ENCODE assay signal across 17 mouse cellular contexts in the genomic region with DNA sequence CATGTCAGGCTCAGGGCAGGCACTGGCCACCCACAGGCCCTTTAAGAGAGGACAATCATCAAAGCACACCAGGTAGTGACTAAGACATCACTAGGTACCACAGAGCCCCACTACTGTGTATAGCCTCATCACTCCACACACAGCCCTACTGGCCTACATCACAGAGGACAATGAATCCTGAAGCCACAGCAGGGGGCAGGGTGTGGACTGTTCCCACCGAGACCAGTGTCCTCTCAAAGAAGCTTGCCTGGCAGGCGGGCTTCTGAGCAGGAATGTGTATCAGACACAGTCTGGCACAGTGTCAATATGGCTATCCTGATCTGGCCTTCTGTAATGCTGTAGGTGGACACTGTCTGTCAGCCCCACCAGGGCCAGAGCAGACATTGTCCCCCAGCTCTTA. TPM values are rescaled to one million over a fixed set of nuclear protein-coding genes. Genes with fewer than 3 reads are reported as not detected.
DNase-seq lines count a peak whose midpoint lies in the region; ATAC-seq lines count a peak whose summit lies in the region.
"Had no signal": no experiment of that assay in that cellular context is flagged by ENCODE, and none has a peak within 500 bp of the region (broad histone marks: within the 10 kb centered on the region; RNA-seq: fewer than 3 reads in every experiment).

No protein-coding gene starts in this region.

- H3K9ac ChIP-seq in heart, embryonic 14.5 days (ENCODE audit: low read length) = peak overlapping the region; percentile 36; the same call in 1 of the 2 replicates
- no peak overlapping the region for H3K9ac ChIP-seq in midbrain, embryonic 13.5 days (replicated peaks)
- H3K9ac ChIP-seq in midbrain, embryonic 15.5 days = no peak overlapping the region
- H3K9ac ChIP-seq in limb, embryonic 13.5 days = peak overlapping the region; percentile 21; the same call in 1 of the 2 replicates
- H3K9ac ChIP-seq: forebrain, embryonic 12.5 days; stomach, embryonic 15.5 days had no signal

- peak overlapping the region; percentile 19; the same call in 1 of the 2 replicates for H3K4me2 ChIP-seq in heart, embryonic 14.5 days (ENCODE audit: low read length)
- H3K4me2 ChIP-seq in midbrain, embryonic 13.5 days (replicated peaks) = no peak overlapping the region
- H3K4me2 ChIP-seq in midbrain, embryonic 15.5 days = no peak overlapping the region
- H3K4me2 ChIP-seq in limb, embryonic 13.5 days (replicated peaks) = no peak overlapping the region
- H3K4me2 ChIP-seq: embryonic facial prominence, embryonic 13.5 days; forebrain, embryonic 12.5 days; stomach, embryonic 15.5 days had no signal

- 22% methylated on average over 2 of the region's 2 CpGs for WGBS in heart, embryonic 14.5 days
- WGBS in midbrain, embryonic 13.5 days = 59% methylated on average over 2 of the region's 2 CpGs
- 61% methylated on average over 2 of the region's 2 CpGs for WGBS in midbrain, embryonic 15.5 days
- WGBS in limb, embryonic 13.5 days = 73% methylated on average over 2 of the region's 2 CpGs

- peak overlapping the region; percentile 47 to 74; a peak in 3 of 4 replicates for H3K27ac ChIP-seq in heart, embryonic 14.5 days (replicated peaks in 1 of 2; ENCODE audit: control insufficient read depth in 1 of 2, insufficient read depth in 1 of 2, low read depth in 2 of 2, low read length in 2 of 2)
- no peak overlapping the region for H3K27ac ChIP-seq in midbrain, embryonic 13.5 days
- H3K27ac ChIP-seq in midbrain, embryonic 15.5 days = no peak overlapping the region
- no peak overlapping the region for H3K27ac ChIP-seq in limb, embryonic 13.5 days
- H3K27ac ChIP-seq: embryonic facial prominence, embryonic 13.5 days; forebrain, embryonic 12.5 days; kidney, postnatal 0 days; stomach, embryonic 15.5 days had no signal

- no peaks in the 10 kb centered on the region for H3K36me3 ChIP-seq in heart, embryonic 14.5 days (ENCODE audit: control insufficient read depth, insufficient read depth, low read length)
- peaks cover 4% of the 10 kb centered on the region; the same call in 1 of the 2 replicates for H3K36me3 ChIP-seq in midbrain, embryonic 13.5 days
- no peaks in the 10 kb centered on the region for H3K36me3 ChIP-seq in midbrain, embryonic 15.5 days (replicated peaks)
- peaks cover 20% of the 10 kb centered on the region for H3K36me3 ChIP-seq in limb, embryonic 13.5 days
- H3K36me3 ChIP-seq: forebrain, embryonic 12.5 days had no signal

- no peak overlapping the region for H3K4me3 ChIP-seq in heart, embryonic 14.5 days (ENCODE audit: control insufficient read depth in 1 of 2, insufficient read depth in 1 of 2, low read depth in 1 of 2, low read length in 2 of 2)
- no peak overlapping the region for H3K4me3 ChIP-seq in midbrain, embryonic 13.5 days (replicated peaks)
- no peak overlapping the region for H3K4me3 ChIP-seq in midbrain, embryonic 15.5 days
- H3K4me3 ChIP-seq in limb, embryonic 13.5 days = no peak overlapping the region
- H3K4me3 ChIP-seq: embryonic facial prominence, embryonic 13.5 days; forebrain, embryonic 12.5 days; stomach, embryonic 15.5 days had no signal

- H3K4me1 ChIP-seq in heart, embryonic 14.5 days (ENCODE audit: control insufficient read depth in 2 of 2, insufficient read depth in 2 of 2, low read length in 2 of 2) = peaks cover 39 to 42% of the 10 kb centered on the region in 2 experiments
- H3K4me1 ChIP-seq in midbrain, embryonic 13.5 days (replicated peaks) = peaks cover 14% of the 10 kb centered on the region
- peaks cover 8% of the 10 kb centered on the region; the same call in 1 of the 2 replicates for H3K4me1 ChIP-seq in midbrain, embryonic 15.5 days
- H3K4me1 ChIP-seq in limb, embryonic 13.5 days = peaks cover 31% of the 10 kb centered on the region

- DNase-seq in heart, adult 9 months (ENCODE audit: low spot score in 2 of 2) = no peak
- no peak for DNase-seq in spleen, postnatal 4 days (ENCODE audit: low spot score in 2 of 2)
- no peak for DNase-seq in adrenal gland, postnatal 36 days
- DNase-seq: cerebellum, postnatal 14 days; gastrocnemius, postnatal 14 days; lung, postnatal 4 days; thymus, postnatal 4 days had no signal

- H3K27me3 ChIP-seq in heart, embryonic 14.5 days (ENCODE audit: control insufficient read depth, insufficient read depth, low read length) = no peaks in the 10 kb centered on the region
- no peaks in the 10 kb centered on the region for H3K27me3 ChIP-seq in midbrain, embryonic 13.5 days
- no peaks in the 10 kb centered on the region for H3K27me3 ChIP-seq in midbrain, embryonic 15.5 days (replicated peaks)
- no peaks in the 10 kb centered on the region for H3K27me3 ChIP-seq in limb, embryonic 13.5 days
- H3K27me3 ChIP-seq: embryonic facial prominence, embryonic 13.5 days; forebrain, embryonic 12.5 days; stomach, embryonic 15.5 days had no signal

- H3K9me3 ChIP-seq in heart, embryonic 14.5 days (ENCODE audit: control insufficient read depth, low read length) = no peaks in the 10 kb centered on the region
- no peaks in the 10 kb centered on the region for H3K9me3 ChIP-seq in midbrain, embryonic 13.5 days
- H3K9me3 ChIP-seq in midbrain, embryonic 15.5 days = no peaks in the 10 kb centered on the region
- H3K9me3 ChIP-seq in limb, embryonic 13.5 days = no peaks in the 10 kb centered on the region
- H3K9me3 ChIP-seq: embryonic facial prominence, embryonic 13.5 days; forebrain, embryonic 12.5 days; stomach, embryonic 15.5 days had no signal

- no peak for ATAC-seq in heart, embryonic 14.5 days (ENCODE audit: insufficient number of reproducible peaks, insufficient read depth, low FRiP score, low read depth)
- 0 out of 2 replicates have a peak, but pooled peaks have one; percentile 47 for ATAC-seq in midbrain, embryonic 13.5 days
- ATAC-seq in midbrain, embryonic 15.5 days (replicated peaks) = no peak
- ATAC-seq in limb, embryonic 13.5 days (ENCODE audit: low FRiP score, low read depth) = no peak
- ATAC-seq: CD4-positive, CD25-positive, alpha-beta regulatory T cell, adult 4 months had no signal

RNA-seq across cellular contexts. Expression of gene Klhl26, which starts 6.8 kb away (rescaled TPM):
- 9.6 and 9.8 TPM in 2 replicates for polyA plus RNA-seq in heart, embryonic 14.5 days (2014; fragmentation: Nextera tagmentation; extraction: Ambion mirVana)
- 19.3 and 22.2 TPM in 2 replicates for polyA plus RNA-seq in midbrain, embryonic 13.5 days (2015; fragmentation: Nextera tagmentation; extraction: Ambion mirVana)
- 31.0 and 31.4 TPM in 2 replicates for polyA plus RNA-seq in midbrain, embryonic 15.5 days (2015; fragmentation: Nextera tagmentation; extraction: Ambion mirVana)
- 29.0 and 30.3 TPM in 2 replicates for polyA plus RNA-seq in limb, embryonic 13.5 days (2015; fragmentation: Nextera tagmentation; extraction: Ambion mirVana)
- total RNA-seq in adrenal gland, postnatal 36 days (2021) = 10 to 100 TPM; 23.6 to 24.4 TPM

RNA-seq across cellular contexts. Expression of gene Tmem59l, which starts 17.2 kb away (rescaled TPM):
- polyA plus RNA-seq in heart, embryonic 14.5 days (2014; fragmentation: Nextera tagmentation; extraction: Ambion mirVana) = 0.31 TPM in 1 of 2 replicates, not detected in the other
- polyA plus RNA-seq in midbrain, embryonic 13.5 days (2015; fragmentation: Nextera tagmentation; extraction: Ambion mirVana) = 60.6 and 61.5 TPM in 2 replicates
- 123 and 141 TPM in 2 replicates for polyA plus RNA-seq in midbrain, embryonic 15.5 days (2015; fragmentation: Nextera tagmentation; extraction: Ambion mirVana)
- 24.2 and 26.6 TPM in 2 replicates for polyA plus RNA-seq in limb, embryonic 13.5 days (2015; fragmentation: Nextera tagmentation; extraction: Ambion mirVana)
- 10 to 100 TPM in 1 of 2 experiments, 1 to 10 TPM in 1; 9.5 to 11.3 TPM for total RNA-seq in adrenal gland, postnatal 36 days (2021)
- total RNA-seq: gastrocnemius, postnatal 14 days had no signal
- polyA plus RNA-seq: CD4-positive, CD25-positive, alpha-beta regulatory T cell, adult 4 months had no signal

RNA-seq across cellular contexts. Expression of gene Crlf1, which starts 23.0 kb away (rescaled TPM):
- 0.42 and 2.0 TPM in 2 replicates for polyA plus RNA-seq in heart, embryonic 14.5 days (2014; fragmentation: Nextera tagmentation; extraction: Ambion mirVana)
- 0.97 and 1.1 TPM in 2 replicates for polyA plus RNA-seq in midbrain, embryonic 13.5 days (2015; fragmentation: Nextera tagmentation; extraction: Ambion mirVana)
- 2.4 and 2.9 TPM in 2 replicates for polyA plus RNA-seq in midbrain, embryonic 15.5 days (2015; fragmentation: Nextera tagmentation; extraction: Ambion mirVana)
- 83.3 and 85.0 TPM in 2 replicates for polyA plus RNA-seq in limb, embryonic 13.5 days (2015; fragmentation: Nextera tagmentation; extraction: Ambion mirVana)
- under 1 TPM; 0.23 to 0.95 TPM for total RNA-seq in adrenal gland, postnatal 36 days (2021)
- total RNA-seq: hematopoietic stem cell, adult 5-6 weeks had no signal
- polyA plus RNA-seq: CD4-positive, CD25-positive, alpha-beta regulatory T cell, adult 4 months had no signal

RNA-seq across cellular contexts. Expression of gene Crtc1, which starts 30.6 kb away (rescaled TPM):
- polyA plus RNA-seq in heart, embryonic 14.5 days (2014; fragmentation: Nextera tagmentation; extraction: Ambion mirVana) = 12.2 and 14.1 TPM in 2 replicates
- 33.9 and 36.1 TPM in 2 replicates for polyA plus RNA-seq in midbrain, embryonic 13.5 days (2015; fragmentation: Nextera tagmentation; extraction: Ambion mirVana)
- 57.2 and 58.7 TPM in 2 replicates for polyA plus RNA-seq in midbrain, embryonic 15.5 days (2015; fragmentation: Nextera tagmentation; extraction: Ambion mirVana)
- polyA plus RNA-seq in limb, embryonic 13.5 days (2015; fragmentation: Nextera tagmentation; extraction: Ambion mirVana) = 26.7 and 29.9 TPM in 2 replicates
- total RNA-seq in adrenal gland, postnatal 36 days (2021) = 10 to 100 TPM; 21.8 to 25.7 TPM

RNA-seq across cellular contexts. Expression of gene Rex1bd, which starts 36.6 kb away (rescaled TPM):
- polyA plus RNA-seq in heart, embryonic 14.5 days (2014; fragmentation: Nextera tagmentation; extraction: Ambion mirVana) = 129 and 138 TPM in 2 replicates
- polyA plus RNA-seq in midbrain, embryonic 13.5 days (2015; fragmentation: Nextera tagmentation; extraction: Ambion mirVana) = 152 and 155 TPM in 2 replicates
- polyA plus RNA-seq in midbrain, embryonic 15.5 days (2015; fragmentation: Nextera tagmentation; extraction: Ambion mirVana) = 164 and 169 TPM in 2 replicates
- polyA plus RNA-seq in limb, embryonic 13.5 days (2015; fragmentation: Nextera tagmentation; extraction: Ambion mirVana) = 139 and 148 TPM in 2 replicates
- 100 to 1,000 TPM; 144 to 154 TPM for total RNA-seq in adrenal gland, postnatal 36 days (2021)

Comparison
In these comparisons a context has a peak if more than half of its experiments do, and no peak if none do; other contexts are left out.
1. H3K27ac ChIP-seq: peak in heart, embryonic 14.5 days (2 of 2); none in midbrain, embryonic 13.5 days (single experiment), midbrain, embryonic 15.5 days (single experiment) and limb, embryonic 13.5 days (single experiment).
2. H3K9ac ChIP-seq: peak in heart, embryonic 14.5 days (single experiment) and limb, embryonic 13.5 days (single experiment); none in midbrain, embryonic 13.5 days (single experiment) and midbrain, embryonic 15.5 days (single experiment).
3. RNA of gene Tmem59l, which starts 17.2 kb away (polyA plus RNA-seq): 123 to 141 TPM in midbrain, embryonic 15.5 days, 60.6 to 61.5 TPM in midbrain, embryonic 13.5 days and 24.2 to 26.6 TPM in limb, embryonic 13.5 days; 0.31 TPM in heart, embryonic 14.5 days; every median in the first group is over 10 times any median in the second.
4. RNA of gene Crlf1, which starts 23.0 kb away (polyA plus RNA-seq): 83.3 to 85.0 TPM in limb, embryonic 13.5 days; 2.4 to 2.9 TPM in midbrain, embryonic 15.5 days, 0.42 to 2.0 TPM in heart, embryonic 14.5 days and 0.97 to 1.1 TPM in midbrain, embryonic 13.5 days; every median in the first group is over 10 times any median in the second.